Mouse (Mus musculus): ENCODE measurements at regions not wholly inside any gene's neighbourhood (a gene's known extent, or its start where the extent isn't known, plus 50 kb on each side); places are given as distances from the start of the nearest gene placed in this dataset.

GRCm38 (mm10) chr10:6026317-6026716 is 104.1 kb upstream of the Rgs17 start:
- Histone ChIP-seq H3K27me3 (ENCODE audit: control insufficient read depth, insufficient read depth, low read length) (no peaks in the 10 kb centered on the region), H3K4me3 (ENCODE audit: insufficient read depth, low read depth, low read length) (no peak overlapping the region), H3K36me3 (ENCODE audit: control insufficient read depth, insufficient read depth, low read length) (no peaks in the 10 kb centered on the region), H3K27ac (replicated peaks; ENCODE audit: insufficient read depth, low read depth, low read length) (no peak overlapping the region), H3K4me1 (ENCODE audit: control insufficient read depth, insufficient read depth, low read length) (no peaks in the 10 kb centered on the region), H3K79me2 (ENCODE audit: control insufficient read depth, insufficient read depth, low read length) (no peaks in the 10 kb centered on the region), H3K9ac (ENCODE audit: low read depth, low read length) (no peak overlapping the region)
- WGBS: 77% methylated on average over 5 of the region's 5 CpGs
- TF ChIP-seq POLR2A (IDR thresholded peaks at IDR 0.05; ENCODE audit: extremely low read depth, insufficient read depth, low read length): no peak
- no peak for TF ChIP-seq CTCF (IDR thresholded peaks at IDR 0.05; ENCODE audit: low read depth, low read length)
- DNase-seq (ENCODE audit: extremely low read depth, low read depth, low spot score): no peak

GRCm38 (mm10) chr10:6022609-6023283 is 100.5 kb upstream of the Rgs17 start:
- Histone ChIP-seq H3K4me3 (ENCODE audit: insufficient read depth, low read depth, low read length) (no peak overlapping the region), H3K27me3 (ENCODE audit: control insufficient read depth, insufficient read depth, low read length) (no peaks in the 10 kb centered on the region), H3K27ac (replicated peaks; ENCODE audit: insufficient read depth, low read depth, low read length) (no peak overlapping the region), H3K4me1 (ENCODE audit: control insufficient read depth, insufficient read depth, low read length) (no peaks in the 10 kb centered on the region), H3K9ac (ENCODE audit: low read depth, low read length) (no peak overlapping the region), H3K36me3 (ENCODE audit: control insufficient read depth, insufficient read depth, low read length) (no peaks in the 10 kb centered on the region), H3K79me2 (ENCODE audit: control insufficient read depth, insufficient read depth, low read length) (no peaks in the 10 kb centered on the region)
- no peak for DNase-seq (ENCODE audit: extremely low read depth, low read depth, low spot score)
- 50% methylated on average over 2 of the region's 2 CpGs for WGBS
- no peak for TF ChIP-seq CTCF (IDR thresholded peaks at IDR 0.05; ENCODE audit: low read depth, low read length)
- no peak for TF ChIP-seq POLR2A (IDR thresholded peaks at IDR 0.05; ENCODE audit: extremely low read depth, insufficient read depth, low read length)

- Histone ChIP-seq H3K79me2 (ENCODE audit: control insufficient read depth, insufficient read depth, low read length) (no peaks in the 10 kb centered on the region), H3K27me3 (ENCODE audit: control insufficient read depth, insufficient read depth, low read length) (no peaks in the 10 kb centered on the region), H3K4me1 (ENCODE audit: control insufficient read depth, insufficient read depth, low read length) (no peaks in the 10 kb centered on the region), H3K4me3 (ENCODE audit: insufficient read depth, low read depth, low read length) (no peak overlapping the region), H3K9ac (ENCODE audit: low read depth, low read length) (no peak overlapping the region), H3K27ac (replicated peaks; ENCODE audit: insufficient read depth, low read depth, low read length) (no peak overlapping the region), H3K36me3 (ENCODE audit: control insufficient read depth, insufficient read depth, low read length) (no peaks in the 10 kb centered on the region)
- no peak for DNase-seq (ENCODE audit: extremely low read depth, low read depth, low spot score)
- WGBS: 35% methylated on average over 9 of the region's 9 CpGs
- TF ChIP-seq CTCF (IDR thresholded peaks at IDR 0.05; ENCODE audit: low read depth, low read length) (no peak), POLR2A (IDR thresholded peaks at IDR 0.05; ENCODE audit: extremely low read depth, insufficient read depth, low read length) (no peak)
These were observed 98.9 kb upstream of the Rgs17 start for GRCm38 (mm10) chr10:6020944-6021684.

GRCm38 (mm10) chr10:6013743-6014142 is 91.5 kb upstream of the Rgs17 start:
- Histone ChIP-seq H3K36me3 (ENCODE audit: control insufficient read depth, insufficient read depth, low read length) (no peaks in the 10 kb centered on the region), H3K27me3 (ENCODE audit: control insufficient read depth, insufficient read depth, low read length) (no peaks in the 10 kb centered on the region), H3K4me1 (ENCODE audit: control insufficient read depth, insufficient read depth, low read length) (no peaks in the 10 kb centered on the region), H3K4me3 (ENCODE audit: insufficient read depth, low read depth, low read length) (no peak overlapping the region), H3K79me2 (ENCODE audit: control insufficient read depth, insufficient read depth, low read length) (no peaks in the 10 kb centered on the region), H3K9ac (ENCODE audit: low read depth, low read length) (no peak overlapping the region), H3K27ac (replicated peaks; ENCODE audit: insufficient read depth, low read depth, low read length) (no peak overlapping the region)
- DNase-seq (ENCODE audit: extremely low read depth, low read depth, low spot score): no peak
- 36% methylated on average over 4 of the region's 4 CpGs for WGBS
- TF ChIP-seq CTCF (IDR thresholded peaks at IDR 0.05; ENCODE audit: low read depth, low read length): no peak
- no peak for TF ChIP-seq POLR2A (IDR thresholded peaks at IDR 0.05; ENCODE audit: extremely low read depth, insufficient read depth, low read length)

GRCm38 (mm10) chr10:6011541-6011940 is 89.3 kb upstream of the Rgs17 start:
- no peak for TF ChIP-seq POLR2A (IDR thresholded peaks at IDR 0.05; ENCODE audit: extremely low read depth, insufficient read depth, low read length)
- TF ChIP-seq CTCF (IDR thresholded peaks at IDR 0.05; ENCODE audit: low read depth, low read length): no peak
- Histone ChIP-seq H3K4me3 (ENCODE audit: insufficient read depth, low read depth, low read length) (no peak overlapping the region), H3K27ac (replicated peaks; ENCODE audit: insufficient read depth, low read depth, low read length) (no peak overlapping the region), H3K4me1 (ENCODE audit: control insufficient read depth, insufficient read depth, low read length) (no peaks in the 10 kb centered on the region), H3K79me2 (ENCODE audit: control insufficient read depth, insufficient read depth, low read length) (no peaks in the 10 kb centered on the region), H3K9ac (ENCODE audit: low read depth, low read length) (no peak overlapping the region), H3K27me3 (ENCODE audit: control insufficient read depth, insufficient read depth, low read length) (no peaks in the 10 kb centered on the region), H3K36me3 (ENCODE audit: control insufficient read depth, insufficient read depth, low read length) (no peaks in the 10 kb centered on the region)
- DNase-seq (ENCODE audit: extremely low read depth, low read depth, low spot score): no peak
- 60% methylated on average over 5 of the region's 5 CpGs for WGBS

GRCm38 (mm10) chr10:6011029-6011428 is 88.8 kb upstream of the Rgs17 start:
- Histone ChIP-seq H3K4me1 (ENCODE audit: control insufficient read depth, insufficient read depth, low read length) (no peaks in the 10 kb centered on the region), H3K4me3 (ENCODE audit: insufficient read depth, low read depth, low read length) (no peak overlapping the region), H3K27ac (replicated peaks; ENCODE audit: insufficient read depth, low read depth, low read length) (no peak overlapping the region), H3K9ac (ENCODE audit: low read depth, low read length) (no peak overlapping the region), H3K36me3 (ENCODE audit: control insufficient read depth, insufficient read depth, low read length) (no peaks in the 10 kb centered on the region), H3K27me3 (ENCODE audit: control insufficient read depth, insufficient read depth, low read length) (no peaks in the 10 kb centered on the region), H3K79me2 (ENCODE audit: control insufficient read depth, insufficient read depth, low read length) (no peaks in the 10 kb centered on the region)
- TF ChIP-seq CTCF (IDR thresholded peaks at IDR 0.05; ENCODE audit: low read depth, low read length) (no peak), POLR2A (IDR thresholded peaks at IDR 0.05; ENCODE audit: extremely low read depth, insufficient read depth, low read length) (no peak)
- no peak for DNase-seq (ENCODE audit: extremely low read depth, low read depth, low spot score)
- 52% methylated on average over 5 of the region's 5 CpGs for WGBS
